Mouse (Mus musculus) heart, embryonic 10.5 days (tissue): ENCODE data around the gene Col5a2. TPM values are rescaled to one million over a fixed set of nuclear protein-coding genes. Genes with fewer than 3 reads are reported as not detected.
"Not testable (repeated sequence)": the region's sequence is repeated elsewhere in the genome, so short reads cannot be mapped to it uniquely, and the experiment has no call there.

Source experiments
- DNase-seq: peaks from one replicate; pipeline ENCODE4 v3.0.0-alpha.2; 2017; ENCODE audit warnings: low spot score
- H3K27ac ChIP-seq: fragments of 300-500 bp; sonication (generic); 2 replicates; pipeline ENCODE4 v1.5.1; 2016; ENCODE audit warnings: mild to moderate bottlenecking
- H3K27me3 ChIP-seq: fragments of 300-500 bp; sonication (generic); 2 replicates; pipeline ENCODE4 v1.6.1; 2016; ENCODE audit warnings: mild to moderate bottlenecking; ENCODE audit not compliant: poor library complexity, insufficient read depth, severe bottlenecking
- H3K36me3 ChIP-seq: fragments of 300-500 bp; sonication (generic); 2 replicates; pipeline ENCODE4 v1.6.1; 2016; ENCODE audit warnings: mild to moderate bottlenecking, moderate library complexity
- H3K4me1 ChIP-seq: fragments of 300-500 bp; sonication (generic); 2 replicates; pipeline ENCODE4 v1.6.1; 2016; ENCODE audit warnings: mild to moderate bottlenecking
- H3K4me3 ChIP-seq: fragments of 300-500 bp; sonication (generic); 2 replicates; pipeline ENCODE4 v1.5.1; 2016; ENCODE audit warnings: mild to moderate bottlenecking, moderate library complexity
- H3K9me3 ChIP-seq: fragments of 300-500 bp; sonication (generic); 2 replicates; pipeline ENCODE4 v1.6.1; 2016; ENCODE audit warnings: mild to moderate bottlenecking, moderate library complexity
- WGBS: fragments of 180-500 bp; shearing (Covaris S2); methylation state at CpG from one replicate; pipeline ENCODE4 v1.1.7; 2016; 5-methylcytosine and 5-hydroxymethylcytosine counted together
- polyA plus RNA-seq: library from polyadenylated mRNA; unstranded; fragments of >200 nt; fragmentation: Nextera tagmentation; extraction: Ambion mirVana; gene quantifications from 2 replicates; pipeline ENCODE4 v1.2.1, GENCODE M21; 2016

Col5a2 gene
- polyA plus RNA-seq, 1 experiment from 2014 or later = 36.7 TPM

GRCm38 (mm10) chr1:45488291-45488690 lies 14.8 kb downstream of the Col5a2 start:
- H3K9me3 ChIP-seq = no peaks in the 10 kb centered on the region
- 90% methylated on average over 1 of the region's 1 CpGs for WGBS
- no peaks in the 10 kb centered on the region for H3K4me1 ChIP-seq
- no peak overlapping the region for H3K4me3 ChIP-seq
- H3K27me3 ChIP-seq = no peaks in the 10 kb centered on the region
- H3K27ac ChIP-seq = no peak overlapping the region
- no peak for DNase-seq
- H3K36me3 ChIP-seq = no peaks in the 10 kb centered on the region

- Histone ChIP-seq H3K27me3 (no peaks in the 10 kb centered on the region), H3K27ac (no peak overlapping the region), H3K9me3 (no peaks in the 10 kb centered on the region), H3K36me3 (no peaks in the 10 kb centered on the region), H3K4me1 (no peaks in the 10 kb centered on the region), H3K4me3 (no peak overlapping the region)
- WGBS = 88% methylated on average over 4 of the region's 4 CpGs
- no peak for DNase-seq
These were observed 20.1 kb downstream of the Col5a2 start for GRCm38 (mm10) chr1:45483001-45483400.

DNA sequence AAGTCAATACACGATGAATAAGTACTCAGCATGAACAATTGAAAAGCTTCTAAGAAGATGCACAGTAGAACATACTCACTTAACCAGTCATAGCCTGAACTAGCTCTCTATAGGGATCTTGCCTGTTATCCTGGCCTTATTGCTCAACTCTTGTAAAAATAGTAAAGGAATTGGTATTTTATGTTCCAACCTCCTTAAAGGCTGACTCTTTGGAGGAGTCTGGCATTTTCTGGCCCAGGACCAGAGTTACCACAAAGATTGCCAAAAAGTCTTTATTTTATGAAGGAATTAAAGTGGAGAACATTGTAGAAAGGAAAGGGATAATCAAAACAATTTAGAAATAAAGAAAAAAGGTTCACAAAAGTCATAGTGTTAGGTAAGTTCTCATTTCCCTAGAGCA lies 21.2 kb downstream of the Col5a2 start:
- Histone ChIP-seq H3K36me3 (no peaks in the 10 kb centered on the region), H3K27me3 (no peaks in the 10 kb centered on the region), H3K27ac (no peak overlapping the region), H3K4me1 (no peaks in the 10 kb centered on the region), H3K4me3 (no peak overlapping the region), H3K9me3 (no peaks in the 10 kb centered on the region)
- WGBS = 89% methylated on average over 1 of the region's 1 CpGs
- DNase-seq = no peak

DNA sequence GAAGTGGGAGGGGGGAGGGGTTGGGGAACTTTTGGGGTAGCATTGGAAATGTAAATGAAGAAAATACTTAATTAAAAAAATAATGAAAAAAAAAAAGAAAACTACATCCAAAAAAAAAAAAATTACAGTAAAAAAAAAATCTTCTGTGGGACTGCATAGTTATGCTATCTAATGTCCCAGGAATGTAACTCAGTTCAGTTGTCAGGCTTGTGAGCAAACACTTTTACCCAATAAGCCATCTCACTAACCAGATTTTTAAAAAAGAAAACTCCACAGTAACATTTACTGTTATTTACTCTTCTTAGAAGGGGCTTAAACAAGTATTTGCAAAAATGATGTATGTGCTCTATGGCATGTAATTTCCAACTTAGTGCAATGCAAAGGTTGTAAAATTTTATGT lies 24.0 kb downstream of the Col5a2 start:
- Histone ChIP-seq H3K9me3 (no peaks in the 10 kb centered on the region), H3K27ac (no peak overlapping the region), H3K36me3 (no peaks in the 10 kb centered on the region), H3K27me3 (no peaks in the 10 kb centered on the region), H3K4me3 (no peak overlapping the region), H3K4me1 (no peaks in the 10 kb centered on the region)
- no peak for DNase-seq

DNA sequence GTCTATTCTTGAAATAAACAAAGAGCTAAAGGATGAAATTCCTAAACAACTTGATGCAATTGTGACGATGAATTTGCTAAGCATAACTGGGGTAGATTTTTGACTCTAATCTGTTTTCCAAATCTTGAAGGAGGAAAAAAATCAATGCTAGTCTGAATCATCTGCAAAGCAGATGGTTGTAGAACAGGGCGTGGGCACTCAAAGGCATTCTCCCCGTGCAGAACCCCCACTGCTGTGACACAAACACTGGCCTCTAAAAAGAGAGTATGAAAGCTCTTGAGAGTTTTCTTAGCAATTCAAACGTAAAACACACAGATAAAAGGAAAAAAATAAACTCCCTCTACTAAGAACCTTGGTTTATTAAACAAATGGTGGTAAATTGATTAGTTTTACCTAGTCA lies 30.3 kb downstream of the Col5a2 start:
- WGBS = 57% methylated on average over 4 of the region's 4 CpGs
- Histone ChIP-seq H3K4me3 (no peak overlapping the region), H3K9me3 (no peaks in the 10 kb centered on the region), H3K27ac (no peak overlapping the region), H3K4me1 (no peaks in the 10 kb centered on the region), H3K27me3 (no peaks in the 10 kb centered on the region), H3K36me3 (no peaks in the 10 kb centered on the region)
- no peak for DNase-seq

DNA sequence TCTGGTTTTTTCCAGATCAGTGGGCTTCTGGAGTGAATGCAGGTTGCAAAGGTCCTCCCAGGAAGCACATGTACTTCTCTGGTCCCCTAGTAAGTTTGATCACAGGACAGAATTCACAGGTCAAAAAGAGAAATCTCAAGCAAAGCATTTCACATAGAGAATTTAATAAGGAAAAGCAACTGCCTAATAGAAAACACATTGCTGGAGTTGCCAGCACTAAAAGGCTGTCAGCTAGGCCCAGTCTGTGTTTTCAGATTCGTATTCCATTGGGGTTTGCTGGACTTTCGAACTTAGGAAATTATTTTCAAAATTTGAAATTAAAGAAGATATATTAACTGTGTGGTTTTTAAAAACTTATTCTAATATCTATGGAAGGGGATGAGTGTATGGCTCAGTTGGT lies 42.3 kb downstream of the Col5a2 start:
- 85% methylated on average over 2 of the region's 2 CpGs for WGBS
- no peak for DNase-seq
- Histone ChIP-seq H3K27me3 (no peaks in the 10 kb centered on the region), H3K4me1 (no peaks in the 10 kb centered on the region), H3K36me3 (peaks cover 2% of the 10 kb centered on the region; the same call in 1 of the 2 replicates), H3K4me3 (no peak overlapping the region), H3K9me3 (no peaks in the 10 kb centered on the region), H3K27ac (no peak overlapping the region)

GRCm38 (mm10) chr1:45455763-45456162 lies 47.3 kb downstream of the Col5a2 start:
- no peak overlapping the region for H3K4me3 ChIP-seq
- WGBS = 85% methylated on average over 1 of the region's 1 CpGs
- DNase-seq = no peak
- H3K27me3 ChIP-seq = no peaks in the 10 kb centered on the region
- no peak overlapping the region for H3K27ac ChIP-seq
- no peaks in the 10 kb centered on the region for H3K4me1 ChIP-seq
- no peaks in the 10 kb centered on the region for H3K9me3 ChIP-seq
- H3K36me3 ChIP-seq = peaks cover 2% of the 10 kb centered on the region; the same call in 1 of the 2 replicates

DNA sequence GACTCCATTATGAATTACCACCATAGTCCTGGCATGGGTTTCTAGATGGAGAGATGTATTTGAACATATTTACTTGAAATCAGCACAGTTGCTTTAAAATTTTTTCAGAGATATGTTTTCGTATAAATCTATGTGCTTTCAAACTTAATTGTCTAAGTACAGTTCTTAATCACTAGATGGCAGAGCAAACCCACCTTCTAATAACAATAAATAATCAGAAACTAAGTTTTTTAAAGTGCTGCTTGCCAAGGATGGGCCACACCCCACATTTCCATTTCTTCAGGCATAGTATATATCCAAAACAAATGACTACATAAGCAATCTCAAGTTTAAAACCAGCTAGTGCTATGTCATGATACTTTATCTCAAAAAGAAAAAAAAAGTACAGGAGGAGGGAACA lies 54.2 kb downstream of the Col5a2 start:
- 85% methylated on average over 1 of the region's 1 CpGs for WGBS
- DNase-seq = no peak

GRCm38 (mm10) chr1:45431922-45432321 lies 71.2 kb downstream of the Col5a2 start:
- Histone ChIP-seq H3K4me3 (no peak overlapping the region), H3K36me3 (peaks cover 23% of the 10 kb centered on the region), H3K27ac (no peak overlapping the region), H3K27me3 (no peaks in the 10 kb centered on the region), H3K9me3 (no peaks in the 10 kb centered on the region), H3K4me1 (no peaks in the 10 kb centered on the region)
- WGBS = 34% methylated on average over 3 of the region's 3 CpGs
- DNase-seq = no peak

More for the DNA sequence above, 54.2 kb downstream of the Col5a2 start:
- Histone ChIP-seq H3K4me1 (no peaks in the 10 kb centered on the region), H3K4me3 (no peak overlapping the region), H3K36me3 (no peaks in the 10 kb centered on the region), H3K27me3 (no peaks in the 10 kb centered on the region), H3K9me3 (no peaks in the 10 kb centered on the region), H3K27ac (no peak overlapping the region)

DNA sequence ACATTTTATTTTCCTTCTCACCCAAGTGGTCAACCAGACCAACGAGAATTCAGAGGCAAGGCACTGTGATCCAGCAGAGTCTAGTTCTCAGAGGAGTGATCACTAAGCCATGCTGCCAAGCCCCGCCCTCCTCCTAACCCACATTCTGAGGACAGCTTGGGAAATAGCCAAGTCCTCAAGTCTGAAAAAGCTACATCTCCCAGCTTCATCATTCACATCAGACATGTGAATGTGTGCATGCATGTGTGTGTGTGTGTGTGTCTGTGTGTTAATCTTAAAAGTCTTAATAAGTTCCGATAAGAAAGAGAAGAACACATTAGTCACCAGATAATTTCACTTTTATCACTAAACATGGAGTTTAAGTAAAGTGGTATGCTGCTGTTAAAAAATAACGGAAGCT lies 72.6 kb downstream of the Col5a2 start:
- WGBS = 84% methylated on average over 4 of the region's 4 CpGs
- Histone ChIP-seq H3K9me3 (no peaks in the 10 kb centered on the region), H3K4me1 (no peaks in the 10 kb centered on the region), H3K4me3 (no peak overlapping the region), H3K36me3 (peaks cover 23% of the 10 kb centered on the region), H3K27ac (no peak overlapping the region), H3K27me3 (no peaks in the 10 kb centered on the region)
- no peak for DNase-seq

- H3K4me3 ChIP-seq, H3K27ac ChIP-seq, H3K27me3 ChIP-seq, H3K9me3 ChIP-seq, DNase-seq, H3K4me1 ChIP-seq: not testable (repeated sequence)
- peaks cover 23% of the 10 kb centered on the region for H3K36me3 ChIP-seq
- 69% methylated on average over 5 of the region's 5 CpGs for WGBS
These were observed 73.9 kb downstream of the Col5a2 start for GRCm38 (mm10) chr1:45429145-45429544.

GRCm38 (mm10) chr1:45423915-45424314 lies 79.2 kb downstream of the Col5a2 start:
- H3K9me3 ChIP-seq = no peaks in the 10 kb centered on the region
- H3K27ac ChIP-seq = no peak overlapping the region
- WGBS = 81% methylated on average over 5 of the region's 5 CpGs
- H3K4me3 ChIP-seq = no peak overlapping the region
- H3K27me3 ChIP-seq = no peaks in the 10 kb centered on the region
- peaks cover 10% of the 10 kb centered on the region; the same call in 1 of the 2 replicates for H3K36me3 ChIP-seq
- H3K4me1 ChIP-seq = no peaks in the 10 kb centered on the region
- no peak for DNase-seq

DNA sequence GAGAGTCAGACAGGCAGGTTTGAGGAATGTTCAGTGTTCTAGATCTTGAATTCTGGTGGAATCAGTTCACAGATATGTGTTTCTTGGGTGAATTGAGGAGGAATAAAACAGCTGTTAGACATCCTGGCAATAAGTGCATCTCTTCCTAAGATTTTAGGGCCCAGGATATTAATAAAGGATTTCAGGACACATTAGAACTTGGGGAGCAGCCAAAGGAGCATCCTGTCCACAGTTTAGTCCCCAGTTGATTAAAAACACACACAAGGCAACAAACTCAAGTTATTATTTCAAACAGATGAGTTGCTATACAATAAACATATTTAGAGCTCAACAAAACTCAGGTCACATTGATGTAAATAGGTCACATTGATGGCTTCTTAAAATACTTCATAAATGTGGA lies 82.5 kb downstream of the Col5a2 start:
- Histone ChIP-seq H3K4me3 (no peak overlapping the region), H3K27ac (no peak overlapping the region), H3K4me1 (no peaks in the 10 kb centered on the region), H3K27me3 (no peaks in the 10 kb centered on the region), H3K36me3 (peaks cover 9% of the 10 kb centered on the region; the same call in 1 of the 2 replicates), H3K9me3 (no peaks in the 10 kb centered on the region)
- DNase-seq = no peak

DNA sequence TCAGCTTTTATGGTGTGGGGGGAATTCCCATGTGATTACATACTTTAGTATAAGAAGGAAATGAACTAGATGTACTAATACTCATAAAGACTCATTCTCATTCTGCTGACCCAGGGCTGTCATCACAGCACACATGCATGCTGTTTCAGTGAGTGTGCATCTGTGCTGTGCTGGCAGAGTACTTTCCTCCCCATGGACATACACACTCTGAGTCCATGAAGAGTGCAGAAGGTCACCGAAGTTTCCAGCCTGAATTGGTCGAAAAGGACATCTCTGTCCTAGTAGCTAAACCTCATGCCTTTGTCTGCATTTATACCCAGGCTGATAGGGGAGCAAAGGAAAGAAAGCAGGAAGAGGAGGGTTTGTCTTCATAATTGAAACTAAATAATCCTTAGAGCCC lies 83.2 kb downstream of the Col5a2 start:
- Histone ChIP-seq H3K36me3 (peaks cover 9% of the 10 kb centered on the region; the same call in 1 of the 2 replicates), H3K4me1 (no peaks in the 10 kb centered on the region), H3K9me3 (no peaks in the 10 kb centered on the region), H3K4me3 (no peak overlapping the region), H3K27me3 (no peaks in the 10 kb centered on the region), H3K27ac (no peak overlapping the region)
- no peak for DNase-seq
- WGBS = 83% methylated on average over 2 of the region's 2 CpGs
